20 mouse cellular contexts compared by ENCODE assay signal in genomic region chr13:97744036-97744435, GRCm38 (mm10). TPM values are rescaled to one million over a fixed set of nuclear protein-coding genes. Genes with fewer than 3 reads are reported as not detected.
DNase-seq lines count a peak whose midpoint lies in the region; ATAC-seq and TF ChIP-seq lines count a peak whose summit lies in the region.
"Had no signal": no experiment of that assay in that cellular context is flagged by ENCODE, and none has a peak within 500 bp of the region (broad histone marks: within the 10 kb centered on the region; RNA-seq: fewer than 3 reads in every experiment).

No protein-coding gene starts in this region.

- no peak for TF ChIP-seq CTCF in layer of hippocampus, adult 2 months (conservative IDR thresholded peaks at IDR 0.05)
- TF ChIP-seq CTCF in G1E (IDR thresholded peaks at IDR 0.05; ENCODE audit: low read depth, low read length), result no peak
- no peak for TF ChIP-seq CTCF in left cerebral cortex, adult 2 months (IDR thresholded peaks at IDR 0.05)

- peak overlapping the region; percentile 36; the same call in 1 of the 2 replicates for H3K27ac ChIP-seq in layer of hippocampus, adult 2 months
- peak overlapping the region; percentile 81 for H3K27ac ChIP-seq in liver, embryonic 15.5 days (replicated peaks)
- no peak overlapping the region; the same call in 1 of the 2 replicates for H3K27ac ChIP-seq in left cerebral cortex, adult 2 months
- H3K27ac ChIP-seq: embryonic facial prominence, embryonic 12.5 days; heart, embryonic 10.5 days; limb, embryonic 10.5 days; midbrain, embryonic 12.5 days; stomach, embryonic 15.5 days had no signal

- 26% methylated on average over 2 of the region's 2 CpGs for WGBS in liver, embryonic 15.5 days (ENCODE audit: insufficient replicate concordance)

- no peak for ATAC-seq in G1E (ENCODE audit: extremely low read depth, insufficient number of reproducible peaks, low FRiP score, poor library complexity, severe bottlenecking)
- no peak for ATAC-seq in liver, embryonic 15.5 days (ENCODE audit: insufficient read depth)
- no peak for ATAC-seq in inflammation-experienced regulatory T-cells, adult 6 months
- ATAC-seq: hindbrain, embryonic 16.5 days; intestine, postnatal 0 days had no signal

- intact Hi-C loops in left cerebral cortex, adult 2 months (cut with DNase I), result no loop called here

- no peak overlapping the region for H3K4me3 ChIP-seq in layer of hippocampus, adult 2 months
- peak overlapping the region; percentile 27; the same call in 1 of the 2 replicates for H3K4me3 ChIP-seq in G1E (ENCODE audit: low read depth, low read length)
- no peak overlapping the region for H3K4me3 ChIP-seq in liver, embryonic 15.5 days (replicated peaks)
- no peak overlapping the region for H3K4me3 ChIP-seq in left cerebral cortex, adult 2 months
- H3K4me3 ChIP-seq: embryonic facial prominence, embryonic 12.5 days; forebrain, embryonic 12.5 days; heart, embryonic 10.5 days; limb, embryonic 10.5 days; midbrain, embryonic 12.5 days; stomach, embryonic 15.5 days had no signal

- DNase-seq in layer of hippocampus, adult 2 months (ENCODE audit: low spot score in 2 of 2), result peak in 1 of 2 experiments; percentile 7
- no peak for DNase-seq in layer of hippocampus, postnatal 36 days
- no peak for DNase-seq in G1E (ENCODE audit: low spot score)
- peak; percentile 33 for DNase-seq in adrenal gland, postnatal 10 days
- DNase-seq in left cerebral cortex, adult 2 months (ENCODE audit: extremely low spot score in 1 of 2, low spot score in 2 of 2), result no peak
- DNase-seq: cerebellum, adult 18-20 months; heart, postnatal 4 days; layer of hippocampus, adult 9-11 months; lung, postnatal 14 days; thymus, postnatal 36 days had no signal

- H3K9me3 ChIP-seq in G1E (replicated peaks), result no peaks in the 10 kb centered on the region
- no peaks in the 10 kb centered on the region for H3K9me3 ChIP-seq in liver, embryonic 15.5 days (replicated peaks)
- H3K9me3 ChIP-seq: embryonic facial prominence, embryonic 12.5 days; forebrain, embryonic 12.5 days; heart, embryonic 10.5 days; limb, embryonic 10.5 days; midbrain, embryonic 12.5 days; stomach, embryonic 15.5 days had no signal

- H3K36me3 ChIP-seq in G1E (replicated peaks), result no peaks in the 10 kb centered on the region
- H3K36me3 ChIP-seq in liver, embryonic 15.5 days (replicated peaks), result no peaks in the 10 kb centered on the region
- H3K36me3 ChIP-seq: embryonic facial prominence, embryonic 12.5 days; forebrain, embryonic 12.5 days; heart, embryonic 10.5 days; limb, embryonic 10.5 days; midbrain, embryonic 12.5 days; stomach, embryonic 15.5 days had no signal

- peaks cover 60% of the 10 kb centered on the region for H3K4me1 ChIP-seq in G1E (ENCODE audit: insufficient read depth, low read depth, low read length)
- H3K4me1 ChIP-seq in liver, embryonic 15.5 days (replicated peaks), result peaks cover 38% of the 10 kb centered on the region
- H3K4me1 ChIP-seq: embryonic facial prominence, embryonic 12.5 days; stomach, embryonic 15.5 days had no signal

- H3K9ac ChIP-seq in liver, embryonic 15.5 days, result peak overlapping the region; percentile 16
- H3K9ac ChIP-seq: embryonic facial prominence, embryonic 12.5 days; forebrain, embryonic 12.5 days; midbrain, embryonic 12.5 days; stomach, embryonic 15.5 days had no signal

- H3K4me2 ChIP-seq in liver, embryonic 15.5 days, result peak overlapping the region; percentile 64
- H3K4me2 ChIP-seq: embryonic facial prominence, embryonic 12.5 days; forebrain, embryonic 12.5 days; midbrain, embryonic 12.5 days; stomach, embryonic 15.5 days had no signal

- no peaks in the 10 kb centered on the region for H3K27me3 ChIP-seq in G1E (ENCODE audit: insufficient read depth, low read length)
- no peaks in the 10 kb centered on the region for H3K27me3 ChIP-seq in liver, embryonic 15.5 days
- H3K27me3 ChIP-seq: embryonic facial prominence, embryonic 12.5 days; forebrain, embryonic 12.5 days; midbrain, embryonic 12.5 days; stomach, embryonic 15.5 days had no signal

RNA-seq across cellular contexts. Expression of gene Gm10260, which starts 16.4 kb away (rescaled TPM):
- total RNA-seq in layer of hippocampus, adult 2 months (2021), result 10 to 100 TPM; 82.3 to 86.7 TPM
- total RNA-seq in layer of hippocampus, postnatal 36 days (2021), result 10 to 100 TPM; 76.5 to 84.1 TPM
- total RNA-seq in G1E (2014; fragmentation: Nextera tagmentation) (20.1 and 24.5 TPM in 2 replicates), G1E (2017) (24.1 and 30.6 TPM in 2 replicates)
- polyA plus RNA-seq in G1E (2012), result 1.1 and 1.6 TPM in 2 replicates
- 100 to 1,000 TPM; 238 to 264 TPM for total RNA-seq in adrenal gland, postnatal 10 days (2021)
- polyA plus RNA-seq in liver, embryonic 15.5 days (2015; fragmentation: Nextera tagmentation; extraction: Ambion mirVana), result 2.4 and 5.0 TPM in 2 replicates
- polyA plus RNA-seq in inflammation-experienced regulatory T-cells, adult 6 months (2017; shearing (Covaris generic)), result 10 to 100 TPM in 2 of 3 experiments, 1 to 10 TPM in 1; 9.1 to 26.6 (median 25.0) TPM
- 10 to 100 TPM; 72.1 to 82.4 TPM for total RNA-seq in left cerebral cortex, adult 2 months (2021)
